Mouse (Mus musculus) MEL (cell line): ENCODE measurements around the gene Slc12a1. TPM values are rescaled to one million over a fixed set of nuclear protein-coding genes. Genes with fewer than 3 reads are reported as not detected.
A peak's percentile ranks its signal among the peaks of the same experiment; 100 is the strongest.

Experiments
- DNase-seq: peaks from one replicate; pipeline ENCODE4 v3.0.0; 2011; ENCODE audit warnings: low read depth, low spot score
- H3K27ac ChIP-seq: 2 replicates; pipeline ENCODE4 v1.5.1; 2012; ENCODE audit warnings: low read depth, mild to moderate bottlenecking, control low read depth, low read length, moderate library complexity; ENCODE audit not compliant: control insufficient read depth
- H3K27me3 ChIP-seq, 2 experiments: fragments of 150-350 bp in 1 of 2; sonication (generic) in 1 of 2; 2 replicates each; pipeline ENCODE4 v1.6.1; 2012; ENCODE audit warnings: low read length in 2 of 2, mild to moderate bottlenecking in 2 of 2, improper control_type of control experiment in 1 of 2, moderate library complexity in 1 of 2; ENCODE audit not compliant: insufficient read depth in 2 of 2, control insufficient read depth in 1 of 2
- H3K36me3 ChIP-seq, 2 experiments: 2 replicates each; pipeline ENCODE4 v1.6.1; 2012 to 2014; ENCODE audit warnings: low read length in 2 of 2, improper control_type of control experiment in 1 of 2, inconsistent platforms in 1 of 2, mild to moderate bottlenecking in 1 of 2; ENCODE audit not compliant: insufficient read depth in 2 of 2, control insufficient read depth in 1 of 2
- H3K4me1 ChIP-seq, 2 experiments: fragments of 150-350 bp in 1 of 2; sonication (generic) in 1 of 2; 2 replicates each; pipeline ENCODE4 v1.6.1; 2012; ENCODE audit warnings: low read length in 2 of 2, improper control_type of control experiment in 1 of 2, mild to moderate bottlenecking in 1 of 2; ENCODE audit not compliant: insufficient read depth in 2 of 2, control insufficient read depth in 1 of 2
- H3K4me3 ChIP-seq, 2 experiments: fragments of 150-350 bp in 1 of 2; sonication (generic) in 1 of 2; 2 replicates each; pipeline ENCODE4 v1.5.1; 2012; ENCODE audit warnings: low read depth in 2 of 2, low read length in 2 of 2, mild to moderate bottlenecking in 2 of 2, moderate library complexity in 2 of 2, control low read depth in 1 of 2, improper control_type of control experiment in 1 of 2; ENCODE audit not compliant: control insufficient read depth in 1 of 2, insufficient read depth in 1 of 2
- H3K79me2 ChIP-seq: 2 replicates; pipeline ENCODE4 v1.6.1; 2012; ENCODE audit warnings: mild to moderate bottlenecking, low read length, moderate library complexity; ENCODE audit not compliant: control insufficient read depth, poor library complexity, insufficient read depth
- H3K9ac ChIP-seq: 2 replicates; pipeline ENCODE4 v1.6.1; 2012; ENCODE audit warnings: low read depth, mild to moderate bottlenecking, control low read depth, low read length, moderate library complexity; ENCODE audit not compliant: control insufficient read depth, poor library complexity, severe bottlenecking
- H3K9me3 ChIP-seq: fragments of 150-350 bp; sonication (generic); replicated peaks from 2 replicates; pipeline ENCODE4 v1.6.1; 2012; ENCODE audit warnings: mild to moderate bottlenecking, low read length, improper control_type of control experiment, moderate library complexity; ENCODE audit not compliant: insufficient read depth
- KAT2A ChIP-seq: conservative IDR thresholded peaks from 2 replicates; pipeline ENCODE4 v1.6.1; 2012; ENCODE audit warnings: low read depth, low read length, improper control_type of control experiment, inconsistent platforms
- MEF2A ChIP-seq: IDR thresholded peaks from 2 replicates; pipeline ENCODE4 v1.6.1; 2014; ENCODE audit warnings: low read depth, mild to moderate bottlenecking, inconsistent platforms, low read length, improper control_type of control experiment; ENCODE audit not compliant: poor library complexity, insufficient replicate concordance, severe bottlenecking; ENCODE audit errors: extremely low read depth
- ZC3H11A ChIP-seq: IDR thresholded peaks from 2 replicates; pipeline ENCODE4 v1.6.1; 2012; ENCODE audit warnings: low read depth, mild to moderate bottlenecking, inconsistent platforms, low read length, improper control_type of control experiment
- polyA plus RNA-seq, 2 experiments: library from polyadenylated mRNA; stranded (reverse) in 1 of 2; unstranded in 1 of 2; fragments of >175 nt in 1 of 2; fragments of >200 nt in 1 of 2; gene quantifications; 2 replicates each; pipeline versions ENCODE4 v1.2.1 to v1.2.4; 2012; ENCODE audit warnings: low replicate concordance in 2 of 2, low read depth in 1 of 2; ENCODE audit not compliant: insufficient read length in 2 of 2, insufficient read depth in 1 of 2, missing spikeins in 1 of 2
- total RNA-seq: library from RNA; depleted of rRNA; stranded (reverse); fragments of 300-350 nt; gene quantifications from 2 replicates; pipeline ENCODE4 v1.2.3, GENCODE M21; 2012; rRNA removed

Gene Slc12a1
- total and polyA plus RNA-seq, 3 experiments, result not detected

GRCm38 (mm10) chr2:125278474-125278873 lies 126.2 kb downstream of the Slc12a1 start:
- H3K27me3 ChIP-seq, result peaks cover 0 to 1% of the 10 kb centered on the region in 2 experiments; a peak in 1 of 4 replicates
- H3K79me2 ChIP-seq, result no peaks in the 10 kb centered on the region
- TF ChIP-seq MEF2A (no peak), KAT2A (no peak), ZC3H11A (no peak)
- TF ChIP-seq, all 39 proteins: peak for 0
- peaks cover 0 to 6% of the 10 kb centered on the region in 2 experiments; a peak in 1 of 4 replicates for H3K4me1 ChIP-seq
- no peaks in the 10 kb centered on the region for H3K36me3 ChIP-seq
- no peak overlapping the region for H3K9ac ChIP-seq
- no peak overlapping the region for H3K4me3 ChIP-seq
- no peaks in the 10 kb centered on the region for H3K9me3 ChIP-seq
- peak; percentile 37 for DNase-seq
- H3K27ac ChIP-seq, result no peak overlapping the region

Other genes starting within 250 kb of the Slc12a1 start
- gene Slc24a5, start 84.4 kb upstream of the Slc12a1 start, total RNA-seq, result 0.69 and 0.75 TPM in 2 replicates
- gene Slc24a5, start 84.4 kb upstream of the Slc12a1 start, polyA plus RNA-seq, result 1 to 10 TPM in 1 of 2 experiments, not detected in 1; 2.9 TPM
- gene Myef2, start 28.8 kb upstream of the Slc12a1 start, total RNA-seq, result 38.6 and 42.8 TPM in 2 replicates
- gene Myef2, start 28.8 kb upstream of the Slc12a1 start, polyA plus RNA-seq, result 10 to 100 TPM in 1 of 2 experiments, not detected in 1; 84.4 TPM
- gene Ctxn2, start 15.8 kb upstream of the Slc12a1 start, total RNA-seq, result not detected in 2 replicates
- not detected for gene Ctxn2, start 15.8 kb upstream of the Slc12a1 start, polyA plus RNA-seq
- 276 and 325 TPM in 2 replicates for gene Dut, start 94.7 kb downstream of the Slc12a1 start, total RNA-seq
- gene Dut, start 94.7 kb downstream of the Slc12a1 start, polyA plus RNA-seq, result 100 to 1,000 TPM; 146 to 331 TPM